Mouse (Mus musculus): ENCODE data around the gene Khdc1b. TPM values are rescaled to one million over a fixed set of nuclear protein-coding genes. Genes with fewer than 3 reads are reported as not detected.

The Khdc1b gene
- total and polyA plus RNA-seq, 2 experiments: not detected

DNA sequence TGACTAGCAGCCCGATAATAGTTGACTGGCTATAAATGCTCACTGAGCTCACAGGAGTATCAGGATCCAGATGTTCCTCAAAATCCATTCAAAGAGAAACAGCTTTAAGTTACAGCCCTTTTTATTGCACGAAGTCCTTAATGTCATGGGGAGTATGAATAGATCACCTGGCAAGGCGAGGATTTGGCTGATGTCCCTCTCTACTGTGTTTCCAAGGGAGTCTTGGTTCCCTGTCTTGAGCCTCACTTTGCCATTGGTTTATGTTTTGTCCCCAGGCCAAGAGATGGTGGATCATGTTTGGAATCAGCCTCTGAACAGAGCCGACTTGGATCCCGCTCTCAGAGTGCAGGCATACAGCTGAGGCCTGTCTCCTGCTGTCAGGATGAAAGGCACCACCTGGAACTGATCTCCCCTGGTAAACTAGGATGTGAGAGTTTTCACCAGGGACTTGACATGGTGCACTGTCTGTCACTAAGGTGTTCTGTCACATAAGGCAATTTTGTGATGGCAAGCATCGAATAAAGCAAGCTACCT, 7.8 kb downstream of the Khdc1b start:
- WGBS: 84% methylated on average over 6 of the region's 6 CpGs
- TF ChIP-seq POLR2A (IDR thresholded peaks at IDR 0.05; ENCODE audit: extremely low read depth, insufficient read depth, low read length) (no peak), CTCF (IDR thresholded peaks at IDR 0.05; ENCODE audit: low read depth, low read length) (no peak)
- no peak overlapping the region for H3K27ac ChIP-seq (replicated peaks; ENCODE audit: insufficient read depth, low read depth, low read length)
- H3K36me3 ChIP-seq (ENCODE audit: control insufficient read depth, insufficient read depth, low read length): no peaks in the 10 kb centered on the region
- no peaks in the 10 kb centered on the region for H3K79me2 ChIP-seq (ENCODE audit: control insufficient read depth, insufficient read depth, low read length)
- no peak for DNase-seq (ENCODE audit: extremely low read depth, low read depth, low spot score)
- H3K9ac ChIP-seq (ENCODE audit: low read depth, low read length): no peak overlapping the region
- H3K4me1 ChIP-seq (ENCODE audit: control insufficient read depth, insufficient read depth, low read length): no peaks in the 10 kb centered on the region
- H3K27me3 ChIP-seq (ENCODE audit: control insufficient read depth, insufficient read depth, low read length): no peaks in the 10 kb centered on the region
- H3K4me3 ChIP-seq (ENCODE audit: insufficient read depth, low read depth, low read length): no peak overlapping the region

DNA sequence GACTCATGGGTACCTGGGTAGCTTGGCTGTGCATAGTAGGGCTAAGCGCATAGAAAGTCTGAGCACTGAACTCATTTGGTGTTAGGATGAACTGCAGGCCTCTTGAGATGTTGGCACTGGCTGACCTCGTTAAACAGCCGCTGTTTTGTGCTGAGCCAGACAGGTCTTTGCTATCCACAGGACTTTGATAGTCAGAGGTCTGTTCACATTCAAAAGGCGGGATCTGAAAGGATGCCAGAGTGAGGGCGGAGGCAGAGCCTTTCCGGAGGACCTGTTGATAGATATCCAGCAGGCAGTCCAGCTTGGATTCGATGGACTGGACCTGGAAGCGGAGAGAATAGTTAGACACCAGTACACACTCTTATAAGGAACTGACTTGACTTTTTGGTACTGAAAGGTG, 19.4 kb downstream of the Khdc1b start:
- Histone ChIP-seq H3K4me1 (ENCODE audit: control insufficient read depth, insufficient read depth, low read length) (no peaks in the 10 kb centered on the region), H3K27me3 (ENCODE audit: control insufficient read depth, insufficient read depth, low read length) (no peaks in the 10 kb centered on the region), H3K36me3 (ENCODE audit: control insufficient read depth, insufficient read depth, low read length) (no peaks in the 10 kb centered on the region), H3K4me3 (ENCODE audit: insufficient read depth, low read depth, low read length) (no peak overlapping the region), H3K27ac (replicated peaks; ENCODE audit: insufficient read depth, low read depth, low read length) (no peak overlapping the region), H3K79me2 (ENCODE audit: control insufficient read depth, insufficient read depth, low read length) (no peaks in the 10 kb centered on the region), H3K9ac (ENCODE audit: low read depth, low read length) (no peak overlapping the region)
- no peak for DNase-seq (ENCODE audit: extremely low read depth, low read depth, low spot score)
- TF ChIP-seq POLR2A (IDR thresholded peaks at IDR 0.05; ENCODE audit: extremely low read depth, insufficient read depth, low read length) (no peak), CTCF (IDR thresholded peaks at IDR 0.05; ENCODE audit: low read depth, low read length) (no peak)
- 76% methylated on average over 8 of the region's 8 CpGs for WGBS

DNA sequence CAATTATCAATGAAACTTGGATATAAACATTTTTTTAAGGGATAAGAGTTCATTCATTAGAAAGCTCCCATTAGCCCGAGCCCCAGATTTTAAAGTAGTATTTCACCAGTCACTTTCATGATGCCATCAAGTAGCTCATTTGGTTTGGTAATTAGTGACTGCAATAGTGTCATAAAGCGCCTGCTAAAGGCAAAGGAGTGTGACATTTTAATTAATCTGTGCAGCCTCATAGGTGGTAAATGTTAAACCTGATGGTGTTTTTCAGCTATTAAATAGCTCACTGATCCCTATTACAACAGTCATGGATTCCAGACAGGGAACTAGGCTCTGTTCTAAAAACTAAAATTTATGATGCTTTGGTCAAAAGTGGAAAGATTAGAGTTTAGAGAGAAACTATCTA, 23.9 kb downstream of the Khdc1b start:
- 76% methylated on average over 2 of the region's 2 CpGs for WGBS
- no peak for DNase-seq (ENCODE audit: extremely low read depth, low read depth, low spot score)
- no peak overlapping the region for H3K27ac ChIP-seq (replicated peaks; ENCODE audit: insufficient read depth, low read depth, low read length)

DNA sequence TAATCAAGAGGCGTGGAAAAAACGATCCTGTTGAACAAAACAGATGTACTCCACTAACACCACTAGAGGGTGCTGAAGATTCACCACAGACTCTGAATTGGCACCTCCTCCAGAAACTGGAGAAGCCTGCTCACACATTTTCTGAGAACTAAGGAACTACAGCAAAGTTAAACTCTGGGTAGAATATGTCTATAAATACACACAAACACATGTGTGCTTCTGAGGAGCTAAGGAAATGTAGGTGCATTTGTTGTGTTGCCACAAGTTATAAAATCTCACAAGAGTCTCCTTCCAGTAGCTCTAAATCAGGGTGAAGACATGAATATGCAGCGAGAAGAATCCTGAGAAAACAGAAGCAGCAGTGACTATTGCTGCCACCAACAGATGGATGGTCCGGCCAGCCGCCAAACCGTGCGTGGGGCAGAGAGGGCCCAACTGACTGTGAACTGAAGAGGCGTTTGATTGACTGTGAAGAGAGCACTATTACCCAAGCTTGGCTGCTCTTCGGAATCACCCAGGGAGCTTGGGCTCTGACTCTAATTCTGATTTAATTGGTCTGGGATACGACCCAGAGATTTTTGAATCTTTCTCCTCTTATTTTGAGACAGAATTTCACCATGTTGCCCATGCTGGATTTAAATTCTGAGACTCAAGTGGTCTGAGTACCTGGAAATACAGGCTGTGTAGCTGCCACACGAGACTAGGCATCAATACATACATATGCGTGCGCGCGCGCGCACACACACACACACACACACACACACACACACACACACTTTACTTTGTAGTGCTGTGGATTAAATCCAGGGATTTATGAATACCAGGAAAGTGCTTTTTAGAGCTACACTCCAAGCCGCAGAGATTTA, 28.2 kb downstream of the Khdc1b start:
- WGBS: 64% methylated on average over 18 of the region's 18 CpGs
- peak; percentile 50 for DNase-seq (ENCODE audit: extremely low read depth, low read depth, low spot score)

More for the DNA sequence above, 23.9 kb downstream of the Khdc1b start:
- H3K9ac ChIP-seq (ENCODE audit: low read depth, low read length): no peak overlapping the region
- H3K36me3 ChIP-seq (ENCODE audit: control insufficient read depth, insufficient read depth, low read length): no peaks in the 10 kb centered on the region
- no peaks in the 10 kb centered on the region for H3K27me3 ChIP-seq (ENCODE audit: control insufficient read depth, insufficient read depth, low read length)
- no peak overlapping the region for H3K4me3 ChIP-seq (ENCODE audit: insufficient read depth, low read depth, low read length)
- no peaks in the 10 kb centered on the region for H3K4me1 ChIP-seq (ENCODE audit: control insufficient read depth, insufficient read depth, low read length)
- TF ChIP-seq POLR2A (IDR thresholded peaks at IDR 0.05; ENCODE audit: extremely low read depth, insufficient read depth, low read length) (no peak), CTCF (IDR thresholded peaks at IDR 0.05; ENCODE audit: low read depth, low read length) (no peak)
- no peaks in the 10 kb centered on the region for H3K79me2 ChIP-seq (ENCODE audit: control insufficient read depth, insufficient read depth, low read length)

DNA sequence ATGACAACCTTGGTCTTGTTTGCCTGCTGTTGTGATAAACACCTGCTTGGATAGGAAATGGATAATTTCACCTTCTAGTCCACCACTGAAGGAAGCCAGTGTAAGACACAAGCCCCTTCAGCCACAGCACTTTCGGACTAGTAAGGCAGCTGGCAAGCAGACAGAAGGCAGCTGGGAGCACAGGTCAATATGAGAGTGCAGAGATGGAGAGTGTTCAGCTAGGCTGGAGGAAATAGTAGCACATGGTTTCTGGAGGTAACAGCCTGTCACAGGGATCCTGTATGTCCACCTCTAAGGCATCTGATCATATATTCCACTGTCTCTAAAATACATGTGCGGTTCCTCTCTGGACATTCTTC, 28.8 kb downstream of the Khdc1b start:
- no peak overlapping the region for H3K9ac ChIP-seq (ENCODE audit: low read depth, low read length)
- no peaks in the 10 kb centered on the region for H3K79me2 ChIP-seq (ENCODE audit: control insufficient read depth, insufficient read depth, low read length)
- WGBS: 88% methylated on average over 2 of the region's 2 CpGs
- H3K4me3 ChIP-seq (ENCODE audit: insufficient read depth, low read depth, low read length): no peak overlapping the region
- no peak for DNase-seq (ENCODE audit: extremely low read depth, low read depth, low spot score)
- no peaks in the 10 kb centered on the region for H3K4me1 ChIP-seq (ENCODE audit: control insufficient read depth, insufficient read depth, low read length)
- H3K27me3 ChIP-seq (ENCODE audit: control insufficient read depth, insufficient read depth, low read length): no peaks in the 10 kb centered on the region
- TF ChIP-seq CTCF (IDR thresholded peaks at IDR 0.05; ENCODE audit: low read depth, low read length) (no peak), POLR2A (IDR thresholded peaks at IDR 0.05; ENCODE audit: extremely low read depth, insufficient read depth, low read length) (no peak)
- H3K36me3 ChIP-seq (ENCODE audit: control insufficient read depth, insufficient read depth, low read length): no peaks in the 10 kb centered on the region
- H3K27ac ChIP-seq (replicated peaks; ENCODE audit: insufficient read depth, low read depth, low read length): no peak overlapping the region

More for the DNA sequence above, 28.2 kb downstream of the Khdc1b start:
- Histone ChIP-seq H3K36me3 (ENCODE audit: control insufficient read depth, insufficient read depth, low read length) (no peaks in the 10 kb centered on the region), H3K27ac (replicated peaks; ENCODE audit: insufficient read depth, low read depth, low read length) (no peak overlapping the region), H3K4me3 (ENCODE audit: insufficient read depth, low read depth, low read length) (no peak overlapping the region), H3K4me1 (ENCODE audit: control insufficient read depth, insufficient read depth, low read length) (no peaks in the 10 kb centered on the region), H3K79me2 (ENCODE audit: control insufficient read depth, insufficient read depth, low read length) (no peaks in the 10 kb centered on the region), H3K27me3 (ENCODE audit: control insufficient read depth, insufficient read depth, low read length) (no peaks in the 10 kb centered on the region), H3K9ac (ENCODE audit: low read depth, low read length) (no peak overlapping the region)
- TF ChIP-seq POLR2A (IDR thresholded peaks at IDR 0.05; ENCODE audit: extremely low read depth, insufficient read depth, low read length): no peak
- peak; percentile 41 for TF ChIP-seq CTCF (IDR thresholded peaks at IDR 0.05; ENCODE audit: low read depth, low read length)

DNA sequence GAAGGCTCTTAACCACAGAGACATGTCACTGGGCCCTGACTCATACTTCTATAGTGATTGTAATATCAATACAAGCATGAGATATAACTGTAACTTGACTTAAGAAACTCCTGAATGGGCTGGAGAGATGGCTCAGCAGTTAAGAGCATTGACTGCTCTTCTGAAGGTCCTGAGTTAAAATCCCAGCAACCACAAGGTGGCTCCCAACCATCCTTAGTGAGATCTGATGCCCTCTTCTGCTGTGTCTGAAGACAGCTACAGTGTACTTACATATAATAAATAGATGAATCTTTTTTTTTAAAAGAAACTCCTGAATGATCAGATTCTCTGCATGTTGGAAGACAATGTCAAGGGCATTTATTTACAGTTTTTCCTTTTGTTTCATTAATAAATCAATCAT, 36.0 kb downstream of the Khdc1b start:
- no peaks in the 10 kb centered on the region for H3K79me2 ChIP-seq (ENCODE audit: control insufficient read depth, insufficient read depth, low read length)
- no peak for DNase-seq (ENCODE audit: extremely low read depth, low read depth, low spot score)
- H3K4me3 ChIP-seq (ENCODE audit: insufficient read depth, low read depth, low read length): no peak overlapping the region
- TF ChIP-seq CTCF (IDR thresholded peaks at IDR 0.05; ENCODE audit: low read depth, low read length): no peak
- TF ChIP-seq POLR2A (IDR thresholded peaks at IDR 0.05; ENCODE audit: extremely low read depth, insufficient read depth, low read length): no peak
- H3K9ac ChIP-seq (ENCODE audit: low read depth, low read length): no peak overlapping the region
- no peaks in the 10 kb centered on the region for H3K36me3 ChIP-seq (ENCODE audit: control insufficient read depth, insufficient read depth, low read length)
- H3K4me1 ChIP-seq (ENCODE audit: control insufficient read depth, insufficient read depth, low read length): no peaks in the 10 kb centered on the region
- no peaks in the 10 kb centered on the region for H3K27me3 ChIP-seq (ENCODE audit: control insufficient read depth, insufficient read depth, low read length)
- no peak overlapping the region for H3K27ac ChIP-seq (replicated peaks; ENCODE audit: insufficient read depth, low read depth, low read length)
